Mouse (Mus musculus): ENCODE data around the gene Fdx1l.

The Fdx1l gene

DNA sequence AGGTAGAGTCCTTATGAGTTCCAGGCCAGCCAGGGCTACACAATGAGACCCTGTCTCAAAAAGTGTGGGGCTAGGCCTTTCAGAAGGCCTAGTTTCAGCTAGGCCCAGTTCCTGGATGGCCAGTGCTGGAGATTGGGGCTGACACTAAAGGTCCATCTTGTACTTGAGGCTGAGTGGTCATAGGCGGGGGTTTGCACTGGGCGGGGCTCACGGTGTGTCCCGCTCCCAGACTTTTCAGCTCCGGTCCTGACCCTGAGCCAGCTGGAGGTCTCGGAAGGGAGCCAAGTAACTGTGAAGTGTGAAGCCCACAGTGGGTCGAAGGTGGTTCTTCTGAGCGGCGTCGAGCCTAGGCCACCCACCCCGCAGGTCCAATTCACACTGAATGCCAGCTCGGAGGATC is 46.6 kb downstream of the Fdx1l start:
- no peak for DNase-seq

DNA sequence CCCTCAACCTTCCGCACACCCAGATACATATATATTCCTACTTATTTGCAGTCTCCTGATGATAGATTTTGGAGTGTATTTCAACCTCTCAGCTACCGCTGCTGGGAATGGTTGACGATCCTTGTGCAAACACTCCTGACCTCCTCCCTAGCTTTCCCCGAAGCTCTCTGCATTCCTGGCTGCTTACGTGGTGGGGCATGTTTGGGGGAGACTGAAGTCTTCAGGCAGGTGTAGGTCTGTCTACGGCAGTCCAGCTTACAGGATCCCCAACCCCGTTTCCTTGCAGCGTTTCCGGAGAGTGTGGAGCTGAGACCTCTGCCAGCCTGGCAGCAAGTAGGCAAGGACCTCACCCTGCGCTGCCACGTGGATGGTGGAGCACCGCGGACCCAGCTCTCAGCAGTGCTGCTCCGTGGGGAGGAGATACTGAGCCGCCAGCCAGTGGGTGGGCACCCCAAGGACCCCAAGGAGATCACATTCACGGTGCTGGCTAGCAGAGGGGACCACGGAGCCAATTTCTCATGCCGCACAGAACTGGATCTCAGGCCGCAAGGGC is 48.1 kb downstream of the Fdx1l start:
- DNase-seq = no peak

DNA sequence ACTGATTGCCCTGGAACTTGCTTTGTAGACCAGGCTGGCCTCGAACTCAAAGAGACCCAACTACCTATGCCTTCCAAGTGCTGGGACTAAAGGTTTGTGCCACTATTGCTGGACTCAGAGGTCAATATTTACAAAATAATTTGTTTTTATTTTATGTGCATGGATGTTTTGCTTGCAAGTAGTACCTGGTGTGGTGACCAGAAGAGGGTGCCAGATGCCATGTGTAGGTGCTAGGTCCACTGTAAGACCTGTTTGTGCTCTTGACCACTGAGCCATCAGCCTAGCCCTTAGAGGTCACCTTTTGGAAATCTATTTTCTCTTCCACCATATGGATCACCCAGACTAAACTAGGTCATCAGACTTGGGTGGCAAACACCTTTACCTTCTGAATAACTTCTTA is 50.7 kb downstream of the Fdx1l start:
- DNase-seq = no peak

DNA sequence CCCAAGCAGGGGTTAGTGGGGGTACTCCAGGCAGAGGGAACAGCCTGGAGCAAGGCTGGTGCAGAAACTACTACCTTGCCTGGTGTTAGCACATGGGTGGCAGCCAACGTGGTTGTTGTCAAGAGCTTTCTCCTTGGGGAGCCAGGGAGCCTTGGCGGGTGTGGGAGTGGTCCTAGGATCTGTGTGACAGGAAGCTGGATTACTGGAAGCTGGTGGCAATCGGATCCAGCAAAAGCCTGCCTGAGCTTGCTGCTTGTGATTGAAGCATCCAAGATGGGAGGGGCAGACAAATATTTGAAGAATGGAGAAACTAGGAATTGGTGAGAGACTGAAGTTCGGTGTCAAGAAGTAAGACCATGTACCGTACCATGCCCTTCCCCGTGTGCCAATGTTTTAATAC is 51.1 kb downstream of the Fdx1l start:
- DNase-seq = no peak

DNA sequence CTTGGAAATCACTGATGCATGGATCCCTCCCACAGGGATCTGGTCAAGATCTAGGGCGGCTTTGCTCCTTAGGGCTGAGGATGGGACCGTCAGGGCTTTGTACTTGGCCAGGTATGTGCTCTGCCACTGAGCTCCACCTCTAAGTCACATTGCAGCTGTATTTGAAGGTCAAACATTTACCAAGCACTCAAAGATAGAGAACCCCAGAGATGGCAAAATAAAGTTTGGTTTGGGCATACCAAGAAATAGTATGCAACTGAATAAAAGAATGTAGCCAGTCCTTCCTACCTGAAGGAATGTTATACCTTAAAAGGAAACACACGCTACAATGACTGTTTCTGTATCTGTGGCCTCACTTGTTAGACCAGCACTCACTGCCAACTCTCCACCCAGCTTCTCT is 52.1 kb downstream of the Fdx1l start:
- no peak for DNase-seq

DNA sequence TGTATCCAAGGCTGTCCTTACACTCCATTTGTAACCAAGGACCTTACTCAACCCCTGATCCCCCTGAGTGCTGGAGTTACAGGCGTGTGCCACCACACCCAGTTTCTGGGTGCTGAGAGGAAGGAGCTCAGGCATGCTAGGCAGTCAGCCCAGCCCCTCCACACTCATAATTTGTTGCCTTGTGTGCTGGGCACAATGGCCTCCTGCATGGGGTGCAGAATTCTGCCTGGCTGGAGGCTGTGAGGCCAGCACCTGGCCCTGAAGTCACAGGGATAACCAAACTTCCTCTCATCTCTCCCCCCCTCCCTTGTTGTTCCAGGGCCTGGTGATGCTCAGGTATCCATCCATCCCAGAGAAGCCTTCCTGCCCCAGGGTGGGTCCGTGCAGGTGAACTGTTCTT is 54.8 kb downstream of the Fdx1l start:
- no peak for DNase-seq

All from thymus, postnatal 25 days (tissue).